Mouse (Mus musculus) liver, embryonic 14.5 days (tissue): ENCODE results near the gene Onecut3. TPM values are rescaled to one million over a fixed set of nuclear protein-coding genes. Genes with fewer than 3 reads are reported as not detected.

Experiments
- ATAC-seq: fragments of 200-750 bp; cut with Nextera tagmentation; 2 replicates; pipeline ENCODE4 v1.8.0; 2017; ENCODE audit warnings: moderate number of reproducible peaks, mild to moderate bottlenecking, moderate library complexity; ENCODE audit not compliant: insufficient read depth
- DNase-seq, 3 experiments: peaks; one replicate each; pipeline ENCODE4 v3.0.0-alpha.2; 2012 to 2013; ENCODE audit warnings: low read depth in 3 of 3, low spot score in 3 of 3
- H3K27ac ChIP-seq: fragments of 300-500 bp; sonication (generic); 2 replicates; pipeline ENCODE4 v1.5.1; 2014; ENCODE audit warnings: moderate library complexity, mild to moderate bottlenecking, control low read depth, inconsistent platforms
- H3K27me3 ChIP-seq: fragments of 300-500 bp; sonication (generic); 2 replicates; pipeline ENCODE4 v1.6.1; 2014; ENCODE audit warnings: mild to moderate bottlenecking, low read length, moderate library complexity; ENCODE audit not compliant: control insufficient read depth, insufficient read depth
- H3K36me3 ChIP-seq: fragments of 300-500 bp; sonication (generic); replicated peaks from 2 replicates; pipeline ENCODE4 v1.6.1; 2014; ENCODE audit warnings: low read depth; ENCODE audit not compliant: control insufficient read depth, insufficient read depth
- H3K4me1 ChIP-seq, 2 experiments: fragments of 200-500 bp in 1 of 2; fragments of 300-500 bp in 1 of 2; sonication (generic) in 1 of 2; replicated peaks; 2 replicates each; pipeline ENCODE4 v1.6.1; 2012 to 2014; ENCODE audit warnings: antibody characterized with exemption in 1 of 2, inconsistent platforms in 1 of 2, low read length in 1 of 2; ENCODE audit not compliant: control insufficient read depth in 2 of 2, insufficient read depth in 2 of 2
- H3K4me2 ChIP-seq: fragments of 300-500 bp; sonication (generic); 2 replicates; pipeline ENCODE4 v1.6.1; 2014; ENCODE audit warnings: low read depth, mild to moderate bottlenecking, control low read depth, moderate library complexity
- H3K4me3 ChIP-seq, 2 experiments: fragments of 200-500 bp in 1 of 2; fragments of 300-500 bp in 1 of 2; sonication (generic) in 1 of 2; 2 replicates each; pipeline ENCODE4 v1.5.1; 2012 to 2014; ENCODE audit warnings: low read depth in 2 of 2, low read length in 2 of 2, mild to moderate bottlenecking in 2 of 2, control low read depth in 1 of 2, inconsistent platforms in 1 of 2, moderate library complexity in 1 of 2; ENCODE audit not compliant: insufficient read depth in 1 of 2
- H3K9ac ChIP-seq: fragments of 300-500 bp; sonication (generic); replicated peaks from 2 replicates; pipeline ENCODE4 v1.6.1; 2014; ENCODE audit warnings: mild to moderate bottlenecking, control low read depth, moderate library complexity
- H3K9me3 ChIP-seq: fragments of 300-500 bp; sonication (generic); 2 replicates; pipeline ENCODE4 v1.6.1; 2016; ENCODE audit warnings: low read length, mixed read lengths; ENCODE audit not compliant: control insufficient read depth
- CTCF ChIP-seq: IDR thresholded peaks from 2 replicates; pipeline ENCODE4 v1.5.1; 2016; ENCODE audit warnings: antibody characterized with exemption, low read depth, control low read depth
- EP300 ChIP-seq: IDR thresholded peaks from 2 replicates; pipeline ENCODE4 v1.6.1; 2016; ENCODE audit warnings: antibody characterized with exemption, low read depth
- WGBS: fragments of 180-500 bp; shearing (Covaris S2); extraction: QIAGEN DNeasy Blood & Tissue Kit; methylation state at CpG from one replicate; pipeline ENCODE4 v1.1.7; 2014; ENCODE audit not compliant: insufficient replicate concordance; 5-methylcytosine and 5-hydroxymethylcytosine counted together
- polyA plus RNA-seq, 2 experiments: library from polyadenylated mRNA; depleted of rRNA in 1 of 2; stranded (reverse) in 1 of 2; unstranded in 1 of 2; fragments of >200 nt; fragmentation: Nextera tagmentation in 1 of 2; extraction: Ambion mirVana in 1 of 2; gene quantifications; 2 replicates each; pipeline versions ENCODE4 v1.2.1 to v1.2.3; 2012 to 2014

Gene Onecut3
- polyA plus RNA-seq, 2 experiments = 0.02 TPM; not detected in 1

- peak within 1 kb of the TSS; percentile 92 for H3K9ac ChIP-seq
- peaks cover 5 to 26% of the 10 kb centered on the region in 2 experiments for H3K4me1 ChIP-seq
- H3K9me3 ChIP-seq = no peaks in the 10 kb centered on the region
- no peaks in the 10 kb centered on the region for H3K27me3 ChIP-seq
- under 1% methylated on average over 72 of the region's 72 CpGs for WGBS
- DNase-seq (peak; percentile 89 to 92 (median 90)), ATAC-seq (peak; percentile 84)
- H3K27ac ChIP-seq = peak within 1 kb of the TSS; percentile 78
- peak within 1 kb of the TSS; percentile 81 to 100 for H3K4me3 ChIP-seq
- H3K4me2 ChIP-seq = peak within 1 kb of the TSS; percentile 85
- H3K36me3 ChIP-seq = peaks cover 5% of the 10 kb centered on the region
- peak; percentile 59 for TF ChIP-seq EP300
- TF ChIP-seq CTCF = peak; percentile 94
Measured at GRCm38 (mm10) chr10:80561116-80561944, 66.7 kb downstream of the Onecut3 start, which contains the start of gene Rexo1. Gene Rexo1, minus strand, starts transcription at chr10:80561560.

- DNase-seq (peak in 1 of 3 experiments; percentile 68), ATAC-seq (peak; percentile 13)
- H3K27ac ChIP-seq = no peak overlapping the region
- WGBS = 36% methylated on average over 17 of the region's 17 CpGs
- peaks cover 21 to 22% of the 10 kb centered on the region in 2 experiments for H3K4me1 ChIP-seq
- H3K27me3 ChIP-seq = no peaks in the 10 kb centered on the region
- H3K36me3 ChIP-seq = peaks cover 19% of the 10 kb centered on the region
- H3K4me2 ChIP-seq = no peak overlapping the region
- no peaks in the 10 kb centered on the region for H3K9me3 ChIP-seq
- no peak overlapping the region for H3K4me3 ChIP-seq
- TF ChIP-seq EP300 = no peak
- TF ChIP-seq CTCF = peak; percentile 99
- H3K9ac ChIP-seq = no peak overlapping the region
Measured at GRCm38 (mm10) chr10:80566375-80567092, 71.9 kb downstream of the Onecut3 start.

Other genes starting within 250 kb of the Onecut3 start
- gene Ndufs7, start 245.7 kb upstream of the Onecut3 start, polyA plus RNA-seq (2012; rRNA removed) = 189 and 256 TPM in 2 replicates
- 272 and 285 TPM in 2 replicates for gene Ndufs7, start 245.7 kb upstream of the Onecut3 start, polyA plus RNA-seq (2014; fragmentation: Nextera tagmentation; extraction: Ambion mirVana)
- 36.5 and 41.4 TPM in 2 replicates for gene Gamt, start 233.8 kb upstream of the Onecut3 start, polyA plus RNA-seq (2012; rRNA removed)
- gene Gamt, start 233.8 kb upstream of the Onecut3 start, polyA plus RNA-seq (2014; fragmentation: Nextera tagmentation; extraction: Ambion mirVana) = 64.9 and 67.9 TPM in 2 replicates
- gene Dazap1, start 233.3 kb upstream of the Onecut3 start, polyA plus RNA-seq (2012; rRNA removed) = 54.8 and 75.9 TPM in 2 replicates
- gene Dazap1, start 233.3 kb upstream of the Onecut3 start, polyA plus RNA-seq (2014; fragmentation: Nextera tagmentation; extraction: Ambion mirVana) = 20.4 and 22.7 TPM in 2 replicates
- 2,043 and 2,097 TPM in 2 replicates for gene Rps15, start 202.4 kb upstream of the Onecut3 start, polyA plus RNA-seq (2012; rRNA removed)
- 805 and 809 TPM in 2 replicates for gene Rps15, start 202.4 kb upstream of the Onecut3 start, polyA plus RNA-seq (2014; fragmentation: Nextera tagmentation; extraction: Ambion mirVana)
- gene Apc2, start 198.9 kb upstream of the Onecut3 start, polyA plus RNA-seq (2012; rRNA removed) = 0.04 and 0.16 TPM in 2 replicates
- 0.04 TPM in 1 of 2 replicates, not detected in the other for gene Apc2, start 198.9 kb upstream of the Onecut3 start, polyA plus RNA-seq (2014; fragmentation: Nextera tagmentation; extraction: Ambion mirVana)
- 24.3 and 24.7 TPM in 2 replicates for gene 2310011J03Rik, start 174.3 kb upstream of the Onecut3 start, polyA plus RNA-seq (2012; rRNA removed)
- 29.4 and 29.5 TPM in 2 replicates for gene 2310011J03Rik, start 174.3 kb upstream of the Onecut3 start, polyA plus RNA-seq (2014; fragmentation: Nextera tagmentation; extraction: Ambion mirVana)
- gene Pcsk4, start 165.3 kb upstream of the Onecut3 start, polyA plus RNA-seq (2012; rRNA removed) = 6.6 and 7.2 TPM in 2 replicates
- 3.1 and 3.2 TPM in 2 replicates for gene Pcsk4, start 165.3 kb upstream of the Onecut3 start, polyA plus RNA-seq (2014; fragmentation: Nextera tagmentation; extraction: Ambion mirVana)
- 23.6 and 29.2 TPM in 2 replicates for gene Reep6, start 164.9 kb upstream of the Onecut3 start, polyA plus RNA-seq (2012; rRNA removed)
- 55.3 and 59.5 TPM in 2 replicates for gene Reep6, start 164.9 kb upstream of the Onecut3 start, polyA plus RNA-seq (2014; fragmentation: Nextera tagmentation; extraction: Ambion mirVana)
- gene Adamtsl5, start 146.4 kb upstream of the Onecut3 start, polyA plus RNA-seq (2012; rRNA removed) = 1.9 and 2.1 TPM in 2 replicates
- 1.3 TPM in 2 replicates for gene Adamtsl5, start 146.4 kb upstream of the Onecut3 start, polyA plus RNA-seq (2014; fragmentation: Nextera tagmentation; extraction: Ambion mirVana)
- gene Plk5, start 138.4 kb upstream of the Onecut3 start, polyA plus RNA-seq (2012; rRNA removed) = 0.08 and 0.10 TPM in 2 replicates
- gene Plk5, start 138.4 kb upstream of the Onecut3 start, polyA plus RNA-seq (2014; fragmentation: Nextera tagmentation; extraction: Ambion mirVana) = 0.09 TPM in 1 of 2 replicates, not detected in the other
- gene Mex3d, start 107.2 kb upstream of the Onecut3 start, polyA plus RNA-seq (2012; rRNA removed) = 3.2 and 3.3 TPM in 2 replicates
- gene Mex3d, start 107.2 kb upstream of the Onecut3 start, polyA plus RNA-seq (2014; fragmentation: Nextera tagmentation; extraction: Ambion mirVana) = 0.55 and 1.1 TPM in 2 replicates
- 66.7 and 79.5 TPM in 2 replicates for gene Mbd3, start 95.3 kb upstream of the Onecut3 start, polyA plus RNA-seq (2012; rRNA removed)
- gene Mbd3, start 95.3 kb upstream of the Onecut3 start, polyA plus RNA-seq (2014; fragmentation: Nextera tagmentation; extraction: Ambion mirVana) = 43.7 and 44.3 TPM in 2 replicates
- gene Uqcr11, start 88.0 kb upstream of the Onecut3 start, polyA plus RNA-seq (2012; rRNA removed) = 359 and 571 TPM in 2 replicates
- 729 and 738 TPM in 2 replicates for gene Uqcr11, start 88.0 kb upstream of the Onecut3 start, polyA plus RNA-seq (2014; fragmentation: Nextera tagmentation; extraction: Ambion mirVana)
- gene Tcf3, start 61.2 kb upstream of the Onecut3 start, polyA plus RNA-seq (2012; rRNA removed) = 54.7 and 74.7 TPM in 2 replicates
- gene Tcf3, start 61.2 kb upstream of the Onecut3 start, polyA plus RNA-seq (2014; fragmentation: Nextera tagmentation; extraction: Ambion mirVana) = 41.9 and 55.4 TPM in 2 replicates
- gene Atp8b3, start 44.3 kb downstream of the Onecut3 start, polyA plus RNA-seq (2012; rRNA removed) = 0.01 and 0.02 TPM in 2 replicates
- gene Atp8b3, start 44.3 kb downstream of the Onecut3 start, polyA plus RNA-seq (2014; fragmentation: Nextera tagmentation; extraction: Ambion mirVana) = 0.05 TPM in 1 of 2 replicates, not detected in the other
- gene Rexo1, start 66.7 kb downstream of the Onecut3 start, polyA plus RNA-seq (2012; rRNA removed) = 19.1 and 24.8 TPM in 2 replicates
- 10.7 and 14.0 TPM in 2 replicates for gene Rexo1, start 66.7 kb downstream of the Onecut3 start, polyA plus RNA-seq (2014; fragmentation: Nextera tagmentation; extraction: Ambion mirVana)
- gene Klf16, start 82.5 kb downstream of the Onecut3 start, polyA plus RNA-seq (2012; rRNA removed) = 12.5 and 13.8 TPM in 2 replicates
- gene Klf16, start 82.5 kb downstream of the Onecut3 start, polyA plus RNA-seq (2014; fragmentation: Nextera tagmentation; extraction: Ambion mirVana) = 10.6 and 12.3 TPM in 2 replicates
- gene Abhd17a, start 95.5 kb downstream of the Onecut3 start, polyA plus RNA-seq (2012; rRNA removed) = 41.2 and 51.0 TPM in 2 replicates
- 55.0 and 63.4 TPM in 2 replicates for gene Abhd17a, start 95.5 kb downstream of the Onecut3 start, polyA plus RNA-seq (2014; fragmentation: Nextera tagmentation; extraction: Ambion mirVana)
- 22.0 and 27.6 TPM in 2 replicates for gene Scamp4, start 108.0 kb downstream of the Onecut3 start, polyA plus RNA-seq (2012; rRNA removed)
- gene Scamp4, start 108.0 kb downstream of the Onecut3 start, polyA plus RNA-seq (2014; fragmentation: Nextera tagmentation; extraction: Ambion mirVana) = 34.6 and 39.8 TPM in 2 replicates
- gene Adat3, start 108.0 kb downstream of the Onecut3 start, polyA plus RNA-seq (2012; rRNA removed) = 6.3 and 6.4 TPM in 2 replicates
- gene Adat3, start 108.0 kb downstream of the Onecut3 start, polyA plus RNA-seq (2014; fragmentation: Nextera tagmentation; extraction: Ambion mirVana) = 3.8 and 4.9 TPM in 2 replicates
- 1.2 and 1.3 TPM in 2 replicates for gene Gm49322, start 111.2 kb downstream of the Onecut3 start, polyA plus RNA-seq (2012; rRNA removed)
- gene Gm49322, start 111.2 kb downstream of the Onecut3 start, polyA plus RNA-seq (2014; fragmentation: Nextera tagmentation; extraction: Ambion mirVana) = 0.19 and 0.28 TPM in 2 replicates
- 46.9 and 51.3 TPM in 2 replicates for gene Csnk1g2, start 128.0 kb downstream of the Onecut3 start, polyA plus RNA-seq (2012; rRNA removed)
- gene Csnk1g2, start 128.0 kb downstream of the Onecut3 start, polyA plus RNA-seq (2014; fragmentation: Nextera tagmentation; extraction: Ambion mirVana) = 25.5 and 27.0 TPM in 2 replicates
- gene Btbd2, start 162.2 kb downstream of the Onecut3 start, polyA plus RNA-seq (2012; rRNA removed) = 8.2 and 11.3 TPM in 2 replicates
- 8.6 and 12.0 TPM in 2 replicates for gene Btbd2, start 162.2 kb downstream of the Onecut3 start, polyA plus RNA-seq (2014; fragmentation: Nextera tagmentation; extraction: Ambion mirVana)
- gene Mknk2, start 183.3 kb downstream of the Onecut3 start, polyA plus RNA-seq (2012; rRNA removed) = 59.7 and 69.1 TPM in 2 replicates
- 58.7 and 74.3 TPM in 2 replicates for gene Mknk2, start 183.3 kb downstream of the Onecut3 start, polyA plus RNA-seq (2014; fragmentation: Nextera tagmentation; extraction: Ambion mirVana)
- gene Mob3a, start 207.1 kb downstream of the Onecut3 start, polyA plus RNA-seq (2012; rRNA removed) = 13.0 and 15.8 TPM in 2 replicates
- 14.2 and 16.0 TPM in 2 replicates for gene Mob3a, start 207.1 kb downstream of the Onecut3 start, polyA plus RNA-seq (2014; fragmentation: Nextera tagmentation; extraction: Ambion mirVana)
- gene Izumo4, start 207.3 kb downstream of the Onecut3 start, polyA plus RNA-seq (2012; rRNA removed) = 9.9 and 11.3 TPM in 2 replicates
- 4.0 and 6.0 TPM in 2 replicates for gene Izumo4, start 207.3 kb downstream of the Onecut3 start, polyA plus RNA-seq (2014; fragmentation: Nextera tagmentation; extraction: Ambion mirVana)
- gene Ap3d1, start 247.4 kb downstream of the Onecut3 start, polyA plus RNA-seq (2012; rRNA removed) = 24.5 and 26.2 TPM in 2 replicates
- 20.1 and 22.4 TPM in 2 replicates for gene Ap3d1, start 247.4 kb downstream of the Onecut3 start, polyA plus RNA-seq (2014; fragmentation: Nextera tagmentation; extraction: Ambion mirVana)